Mouse (Mus musculus) c-Kit-negative CD71-positive TER-119-positive erythroid progenitor cells, embryonic 14.5 days (primary cell): ENCODE data around the gene Mphosph10.
A peak's percentile ranks its signal among the peaks of the same experiment; 100 is the strongest.

Experiments
- DNase-seq: peaks from one replicate; pipeline ENCODE4 v3.0.0-alpha.2; 2013; ENCODE audit warnings: low read depth, low spot score

Mphosph10 gene

GRCm38 (mm10) chr7:64392122-64392818 is at the start of gene Mphosph10, which contains the start of gene Mcee:
Mphosph10 (minus strand) TSS chr7:64392268.
Mcee (plus strand) TSS chr7:64392607.
- peak; percentile 91 for DNase-seq

GRCm38 (mm10) chr7:64440519-64440918 is 48.5 kb upstream of the Mphosph10 start:
- no peak for DNase-seq

DNA sequence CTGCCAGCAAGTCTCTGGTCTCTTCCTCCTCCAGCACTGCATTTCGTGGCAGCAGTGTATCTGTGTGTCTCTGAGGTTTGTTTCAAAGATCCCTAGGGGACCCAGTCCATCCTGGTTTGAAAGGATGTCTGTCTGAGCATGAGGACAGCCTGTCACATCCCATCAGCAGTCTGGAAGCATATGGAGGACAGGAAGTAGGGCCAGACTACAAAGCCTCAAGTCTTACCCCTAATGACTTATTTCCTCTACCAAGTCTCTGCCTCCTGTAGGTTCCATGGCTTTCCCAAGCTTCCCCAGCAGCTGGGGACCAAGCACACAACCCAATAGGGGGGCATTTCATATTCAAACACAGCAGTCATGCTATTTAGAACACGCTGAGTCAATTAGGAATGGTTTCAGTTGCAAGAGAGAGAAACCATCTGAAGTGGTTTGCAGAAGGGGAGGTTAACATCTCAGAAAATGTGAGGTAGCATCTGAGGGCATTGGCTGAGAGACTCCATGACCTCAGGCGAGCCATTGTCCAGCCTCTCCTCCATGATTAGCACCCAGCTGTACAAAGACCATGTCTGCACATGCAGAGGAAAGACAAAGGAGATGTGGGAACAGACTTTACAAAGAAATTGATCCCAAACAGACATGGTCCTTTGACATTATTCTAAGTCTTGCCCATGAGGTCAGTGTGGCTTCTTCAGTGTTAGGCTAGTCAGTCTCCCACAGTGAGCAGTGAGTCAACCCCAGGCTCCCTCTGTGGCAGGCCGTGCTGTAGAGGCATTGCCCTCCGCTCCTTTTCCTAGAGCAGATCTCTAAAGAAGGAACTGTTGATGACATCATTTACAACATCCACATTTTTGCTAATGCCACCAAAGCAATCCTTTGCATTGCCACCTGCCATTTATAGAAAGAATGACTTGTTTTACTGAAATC is 47.8 kb upstream of the Mphosph10 start:
- DNase-seq, result no peak

DNA sequence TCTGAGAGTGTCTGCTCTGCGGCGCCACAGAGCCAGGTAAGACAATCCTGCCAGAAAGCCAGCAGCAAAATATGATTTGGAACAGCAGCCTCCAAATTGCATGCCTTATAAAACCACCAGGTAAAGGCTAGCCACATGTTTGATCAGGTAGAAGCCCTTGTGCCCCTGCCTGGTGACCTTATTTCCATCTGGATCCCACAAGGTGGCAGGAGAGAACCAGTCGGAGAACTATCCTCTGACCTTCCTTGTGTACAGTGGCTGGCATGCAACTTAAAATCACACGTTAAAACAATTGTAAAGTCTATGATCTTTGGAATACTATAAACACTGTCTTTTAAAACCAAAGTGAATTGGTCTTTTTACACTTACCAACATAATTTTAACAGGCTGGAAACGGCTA is 32.8 kb upstream of the Mphosph10 start:
- no peak for DNase-seq

- DNase-seq, result no peak
These were observed 11.9 kb upstream of the Mphosph10 start for GRCm38 (mm10) chr7:64403989-64404388.

GRCm38 (mm10) chr7:64402452-64402851 is 10.4 kb upstream of the Mphosph10 start:
- no peak for DNase-seq

DNA sequence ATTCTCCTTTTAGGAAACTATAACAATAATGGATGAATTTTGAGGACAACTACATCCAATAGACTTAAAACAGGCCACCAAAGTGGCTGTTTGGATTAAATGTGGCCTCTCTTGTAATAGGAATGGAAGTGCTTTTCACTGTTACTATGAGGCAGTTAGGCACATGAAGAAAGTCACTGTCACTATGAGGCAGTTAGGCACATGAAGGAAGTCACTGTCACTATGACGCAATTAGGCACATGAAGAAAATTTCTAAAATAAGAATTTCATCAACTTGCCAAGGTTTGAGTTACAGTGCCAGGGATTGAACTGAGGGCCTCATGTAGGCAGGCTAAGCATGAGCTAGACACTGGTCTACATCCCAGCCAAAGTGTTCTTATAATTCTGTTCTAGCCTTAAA is 8.7 kb upstream of the Mphosph10 start:
- DNase-seq, result no peak

DNA sequence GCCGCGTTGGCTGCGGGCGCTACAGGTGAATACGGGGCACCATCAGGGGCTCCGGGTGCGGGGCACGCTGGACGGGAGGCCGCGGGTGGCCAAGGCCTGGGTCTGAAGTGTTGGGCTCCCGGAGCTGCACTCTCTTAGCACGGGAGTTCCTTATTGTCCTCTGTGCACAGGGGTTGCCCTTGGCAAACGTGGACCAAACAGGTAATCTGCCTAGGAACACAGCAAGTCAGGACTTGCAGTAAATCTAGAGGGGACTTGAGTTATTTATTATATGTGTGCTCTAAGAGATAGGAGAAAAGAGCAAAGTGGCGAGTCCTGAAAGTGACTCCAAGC is 717 bp upstream of the Mphosph10 start:
- no peak for DNase-seq

DNA sequence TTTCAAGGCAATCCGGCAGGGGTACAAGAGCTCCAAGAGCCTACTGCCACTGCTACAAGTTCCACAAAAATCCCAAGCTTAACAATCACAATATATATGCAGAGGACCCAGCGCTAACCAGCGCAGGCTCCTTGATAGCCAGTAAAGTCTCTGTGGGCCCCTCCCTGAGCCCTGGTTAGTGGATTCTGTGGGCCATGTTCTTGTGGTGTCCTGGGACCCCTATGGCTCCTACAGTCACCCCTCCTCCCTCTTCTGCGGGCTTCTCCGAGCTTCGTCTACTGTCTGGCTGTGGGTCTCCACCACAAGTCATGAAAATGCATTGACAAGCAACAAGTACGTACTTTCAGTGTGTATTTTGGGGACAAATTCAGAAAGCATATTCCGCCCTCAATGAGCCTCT is 589 bp downstream of the Mphosph10 start:
- DNase-seq, result no peak

DNA sequence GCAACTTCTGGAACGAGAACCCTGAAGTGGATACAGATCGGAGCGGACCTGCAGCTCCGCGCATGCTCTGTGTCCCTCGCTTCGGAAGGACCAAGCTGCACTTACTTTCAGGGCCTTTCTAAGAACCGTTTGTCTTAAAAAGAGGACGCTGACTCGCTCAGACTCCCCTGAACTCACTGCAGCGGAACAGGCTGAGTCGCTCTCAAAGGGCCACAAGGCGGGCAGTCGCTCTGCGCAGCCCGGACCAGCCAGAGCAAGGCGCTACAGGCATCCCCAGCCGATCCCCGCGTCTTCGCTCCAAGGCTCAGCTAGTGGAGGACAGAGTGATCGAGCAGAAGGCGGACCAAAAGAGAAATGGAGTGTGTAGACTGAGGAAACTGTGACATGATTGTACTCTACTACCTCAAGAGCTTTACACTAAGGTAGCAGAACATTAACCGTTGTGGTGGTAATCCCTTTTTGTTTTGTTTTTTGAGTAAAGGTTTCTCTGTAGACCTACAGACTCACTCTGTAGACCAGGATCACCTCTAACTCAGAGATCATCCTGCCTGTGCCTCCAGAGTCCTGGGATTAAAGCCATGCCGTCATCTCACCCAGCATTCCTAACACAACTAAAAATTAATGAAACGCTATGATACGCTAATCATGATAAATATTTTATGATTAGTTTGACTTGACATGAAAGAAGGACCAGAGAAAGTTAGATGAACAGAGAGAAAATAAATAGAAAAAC is 18.1 kb downstream of the Mphosph10 start, which contains the start of gene Fan1:
Gene Fan1 (minus strand): TSS at position 266 of the 733 bp plus-strand sequence.
- peak; percentile 61 for DNase-seq

GRCm38 (mm10) chr7:64373147-64373829 is 18.8 kb downstream of the Mphosph10 start:
- no peak for DNase-seq

GRCm38 (mm10) chr7:64371940-64372878 is 19.9 kb downstream of the Mphosph10 start:
- DNase-seq, result no peak

DNA sequence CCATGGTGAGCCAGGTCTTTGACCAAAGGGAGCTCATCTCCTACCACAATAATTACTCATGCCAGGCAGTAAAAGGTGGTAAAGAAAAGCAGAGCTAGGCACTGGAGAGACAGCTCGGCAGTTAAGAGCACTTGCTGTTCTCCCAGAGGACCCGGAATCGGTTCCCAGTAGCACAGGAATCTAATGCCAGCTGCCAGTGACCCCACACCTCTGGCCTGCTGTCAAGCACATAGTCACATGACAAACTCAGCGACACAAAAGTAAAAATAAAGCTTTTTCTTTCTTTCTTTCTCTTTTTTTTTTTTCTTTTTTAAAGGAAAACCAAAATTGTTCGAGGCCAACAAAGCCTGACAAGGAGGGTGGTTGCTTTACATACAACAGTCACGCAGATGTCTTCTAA is 22.2 kb downstream of the Mphosph10 start:
- no peak for DNase-seq

DNA sequence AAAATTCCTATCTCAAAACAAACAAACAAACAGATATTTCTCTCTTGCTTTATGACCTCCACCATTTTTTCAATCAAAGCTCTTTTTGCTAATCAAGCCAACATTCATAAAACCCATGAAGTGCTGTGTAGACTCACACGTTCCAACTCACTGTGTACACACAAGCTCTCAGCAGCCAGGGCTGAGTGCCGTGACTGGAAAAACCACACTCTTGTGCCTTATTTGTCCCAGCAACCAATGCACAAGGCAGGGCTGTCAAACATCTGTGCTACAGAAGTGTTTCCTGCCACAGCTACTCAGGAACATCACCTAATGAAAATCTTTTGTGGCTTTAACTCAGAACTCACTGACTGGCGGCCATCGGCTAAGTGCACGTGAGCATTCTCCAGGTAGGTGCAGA is 26.2 kb downstream of the Mphosph10 start:
- no peak for DNase-seq

DNA sequence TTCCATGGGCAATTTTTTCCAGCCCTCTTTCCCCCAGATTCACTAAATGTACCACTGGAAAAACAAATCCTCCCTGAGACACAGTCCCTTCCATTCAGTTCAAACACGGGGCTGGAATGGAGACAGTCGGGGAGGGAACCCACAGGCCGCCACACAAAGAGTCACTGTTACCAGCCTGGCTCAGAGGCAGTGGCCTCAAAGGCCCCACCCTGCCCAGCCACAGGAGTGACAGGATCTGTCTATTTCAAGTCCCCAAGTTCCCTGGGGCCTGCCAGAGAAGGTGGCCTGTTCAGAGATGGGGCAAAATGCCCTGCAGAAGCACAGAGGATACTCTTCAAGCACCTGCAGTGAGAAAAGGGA is 31.5 kb downstream of the Mphosph10 start:
- DNase-seq, result no peak

GRCm38 (mm10) chr7:64359943-64360585 is 32.0 kb downstream of the Mphosph10 start:
- DNase-seq, result no peak

DNA sequence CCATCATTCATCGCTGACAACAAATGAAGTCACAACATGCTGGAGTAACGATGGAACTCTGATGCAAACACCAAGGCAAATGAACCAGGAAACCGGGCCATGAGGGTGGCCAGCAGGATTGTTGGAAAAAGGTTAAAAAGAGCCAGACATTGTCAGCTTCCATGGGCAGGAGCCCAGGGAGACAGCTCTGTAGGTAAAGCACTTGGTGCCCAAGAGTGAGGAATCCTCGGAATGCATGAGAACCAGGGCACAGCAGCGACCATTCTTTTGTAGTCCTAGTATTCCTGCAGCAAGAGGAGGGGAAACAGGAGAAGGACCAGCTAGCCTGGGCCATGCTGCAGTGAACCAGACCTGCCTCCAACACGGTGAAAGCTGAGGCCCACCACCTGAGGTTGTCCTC is 33.4 kb downstream of the Mphosph10 start:
- DNase-seq, result no peak

GRCm38 (mm10) chr7:64357405-64357804 is 34.7 kb downstream of the Mphosph10 start:
- DNase-seq, result no peak

- DNase-seq, result no peak
These were observed 35.4 kb downstream of the Mphosph10 start for GRCm38 (mm10) chr7:64356661-64357060.

DNA sequence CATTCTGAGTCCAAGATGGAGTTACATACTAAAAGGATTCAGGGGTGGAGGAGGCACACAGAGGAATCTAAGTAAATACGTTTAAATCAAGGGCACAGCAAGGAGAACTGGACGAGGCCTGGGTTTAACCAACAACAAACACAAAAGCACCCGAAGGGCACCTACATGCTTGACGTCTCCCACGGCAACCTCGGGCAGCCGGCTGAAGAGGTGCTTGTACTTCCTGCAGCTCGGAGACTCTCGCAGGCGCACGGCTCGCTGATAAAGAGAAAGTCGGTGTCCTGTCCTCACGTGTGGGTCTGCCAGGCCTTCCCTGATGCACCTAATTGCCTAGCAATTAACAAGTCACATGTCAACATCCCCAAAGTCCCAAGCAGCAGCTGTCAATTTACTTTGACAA is 37.9 kb downstream of the Mphosph10 start:
- DNase-seq, result no peak
